ENCODE assay signal across 25 mouse cellular contexts in genomic region chr9:74593970-74594369, GRCm38 (mm10).
DNase-seq lines count a peak whose midpoint lies in the region; ATAC-seq and TF ChIP-seq lines count a peak whose summit lies in the region.
"Had no signal": no experiment of that assay in that cellular context is flagged by ENCODE, and none has a peak within 500 bp of the region (broad histone marks: within the 10 kb centered on the region; RNA-seq: fewer than 3 reads in every experiment).

No protein-coding gene starts in this region.

- in situ Hi-C loops in ES-E14 (cut with MboI; ENCODE audit: low sequenced_read_pairs in 2 of 2, unreplicated experiment in 2 of 2), result no loop called here

- no peak for TF ChIP-seq EP300 in stomach, postnatal 0 days (optimal IDR thresholded peaks at IDR 0.05)

- H3K9me3 ChIP-seq in hindbrain, embryonic 11.5 days (ENCODE audit: control insufficient read depth, low read length), result no peaks in the 10 kb centered on the region
- no peaks in the 10 kb centered on the region for H3K9me3 ChIP-seq in hindbrain, embryonic 14.5 days (ENCODE audit: control insufficient read depth, low read length)
- H3K9me3 ChIP-seq in lung, embryonic 14.5 days (ENCODE audit: low read depth, low read length), result no peaks in the 10 kb centered on the region
- no peaks in the 10 kb centered on the region for H3K9me3 ChIP-seq in ES-E14 (ENCODE audit: control insufficient read depth, insufficient read depth, low read depth, low read length)
- H3K9me3 ChIP-seq in stomach, postnatal 0 days (ENCODE audit: control insufficient read depth, low read length), result no peaks in the 10 kb centered on the region
- H3K9me3 ChIP-seq: embryonic facial prominence, embryonic 12.5 days; hindbrain, embryonic 15.5 days; limb, embryonic 13.5 days; liver, embryonic 15.5 days; neural tube, embryonic 13.5 days had no signal

- no peak for DNase-seq in hindbrain, embryonic 11.5 days (ENCODE audit: low spot score)
- DNase-seq in hindbrain, embryonic 14.5 days (ENCODE audit: low spot score), result no peak
- DNase-seq in lung, embryonic 14.5 days, result no peak
- no peak for DNase-seq in lung, adult 18-20 months
- peak; percentile 22 for DNase-seq in ES-E14 (ENCODE audit: low read depth, low spot score)
- no peak for DNase-seq in stomach, postnatal 0 days (ENCODE audit: low spot score)
- DNase-seq in frontal cortex, adult 2 months (ENCODE audit: extremely low spot score in 1 of 2, low spot score in 1 of 2), result no peak
- DNase-seq: cerebellum, adult 2 months; cerebellum, postnatal 25 days; forebrain, postnatal 0 days; gastrocnemius, postnatal 36 days; heart, postnatal 36 days; kidney, adult 2 months; kidney, postnatal 10 days; layer of hippocampus, postnatal 36 days; lung, postnatal 14 days; midbrain, embryonic 14.5 days; right cerebral cortex, postnatal 4 days; thymus, postnatal 36 days had no signal

- H3K4me2 ChIP-seq in hindbrain, embryonic 11.5 days (replicated peaks; ENCODE audit: low read depth, low read length), result no peak overlapping the region
- no peak overlapping the region for H3K4me2 ChIP-seq in hindbrain, embryonic 14.5 days (replicated peaks)
- no peak overlapping the region for H3K4me2 ChIP-seq in lung, embryonic 14.5 days
- no peak overlapping the region for H3K4me2 ChIP-seq in stomach, postnatal 0 days (replicated peaks; ENCODE audit: low read depth)
- H3K4me2 ChIP-seq: embryonic facial prominence, embryonic 12.5 days; hindbrain, embryonic 15.5 days; limb, embryonic 13.5 days; liver, embryonic 15.5 days; neural tube, embryonic 13.5 days had no signal

- 93% methylated on average over 4 of the region's 4 CpGs for WGBS in hindbrain, embryonic 11.5 days
- 90% methylated on average over 4 of the region's 4 CpGs for WGBS in hindbrain, embryonic 14.5 days
- WGBS in lung, embryonic 14.5 days, result 81% methylated on average over 4 of the region's 4 CpGs
- WGBS in stomach, postnatal 0 days, result 86% methylated on average over 4 of the region's 4 CpGs

- TF ChIP-seq CTCF in lung, embryonic 14.5 days (IDR thresholded peaks at IDR 0.05; ENCODE audit: low read depth), result 0 out of 2 replicates have a peak, but pooled peaks have one; percentile 17
- TF ChIP-seq CTCF in stomach, postnatal 0 days (IDR thresholded peaks at IDR 0.05; ENCODE audit: low read depth), result peak; percentile 26; the same call in 1 of the 2 replicates

- H3K27ac ChIP-seq in hindbrain, embryonic 11.5 days (ENCODE audit: low read depth, low read length), result 0 out of 2 replicates have a peak overlapping the region, but pooled peaks have one; percentile 45
- no peak overlapping the region for H3K27ac ChIP-seq in hindbrain, embryonic 14.5 days
- H3K27ac ChIP-seq in lung, embryonic 14.5 days (ENCODE audit: low read depth), result no peak overlapping the region
- H3K27ac ChIP-seq in ES-E14 (ENCODE audit: insufficient read depth, low read depth, low read length, poor library complexity, severe bottlenecking), result no peak overlapping the region
- H3K27ac ChIP-seq in stomach, postnatal 0 days (replicated peaks), result no peak overlapping the region
- H3K27ac ChIP-seq: embryonic facial prominence, embryonic 12.5 days; hindbrain, embryonic 15.5 days; limb, embryonic 13.5 days; liver, embryonic 15.5 days; neural tube, embryonic 13.5 days had no signal

- ATAC-seq in hindbrain, embryonic 11.5 days (ENCODE audit: low FRiP score), result no peak
- no peak for ATAC-seq in hindbrain, embryonic 14.5 days (ENCODE audit: low FRiP score)
- ATAC-seq in lung, embryonic 14.5 days (ENCODE audit: insufficient read depth), result no peak
- ATAC-seq in stomach, postnatal 0 days (ENCODE audit: low FRiP score, low TSS enrichment), result no peak
- ATAC-seq: forebrain, postnatal 0 days had no signal

- H3K4me3 ChIP-seq in hindbrain, embryonic 11.5 days (ENCODE audit: low read depth, low read length), result no peak overlapping the region
- no peak overlapping the region for H3K4me3 ChIP-seq in hindbrain, embryonic 14.5 days (replicated peaks; ENCODE audit: low read length)
- no peak overlapping the region for H3K4me3 ChIP-seq in lung, embryonic 14.5 days (ENCODE audit: low read depth, low read length)
- H3K4me3 ChIP-seq in ES-E14 (ENCODE audit: insufficient read depth in 1 of 2, low read depth in 1 of 2, low read length in 2 of 2, poor library complexity in 1 of 2, severe bottlenecking in 1 of 2), result no peak overlapping the region
- H3K4me3 ChIP-seq in stomach, postnatal 0 days (ENCODE audit: low read depth, low read length), result no peak overlapping the region
- H3K4me3 ChIP-seq: embryonic facial prominence, embryonic 12.5 days; hindbrain, embryonic 15.5 days; limb, embryonic 13.5 days; liver, embryonic 15.5 days; myocyte; neural tube, embryonic 13.5 days had no signal

- H3K36me3 ChIP-seq in hindbrain, embryonic 11.5 days (ENCODE audit: control insufficient read depth, insufficient read depth, low read length), result no peaks in the 10 kb centered on the region
- H3K36me3 ChIP-seq in hindbrain, embryonic 14.5 days (replicated peaks; ENCODE audit: control insufficient read depth, insufficient read depth), result no peaks in the 10 kb centered on the region
- no peaks in the 10 kb centered on the region for H3K36me3 ChIP-seq in lung, embryonic 14.5 days (ENCODE audit: insufficient read depth)
- H3K36me3 ChIP-seq in ES-E14 (ENCODE audit: control insufficient read depth, insufficient read depth, low read length, poor library complexity, severe bottlenecking), result no peaks in the 10 kb centered on the region
- no peaks in the 10 kb centered on the region for H3K36me3 ChIP-seq in stomach, postnatal 0 days (ENCODE audit: control insufficient read depth, insufficient read depth, low read length)
- H3K36me3 ChIP-seq: embryonic facial prominence, embryonic 12.5 days; hindbrain, embryonic 15.5 days; limb, embryonic 13.5 days; liver, embryonic 15.5 days; neural tube, embryonic 13.5 days had no signal

- H3K4me1 ChIP-seq in hindbrain, embryonic 11.5 days (replicated peaks; ENCODE audit: control insufficient read depth, insufficient read depth, low read length), result no peaks in the 10 kb centered on the region
- 0 out of 2 replicates have a peak, but pooled peaks cover 3% of the 10 kb centered on the region for H3K4me1 ChIP-seq in hindbrain, embryonic 14.5 days (replicated peaks; ENCODE audit: control insufficient read depth, insufficient read depth, low read length)
- no peaks in the 10 kb centered on the region for H3K4me1 ChIP-seq in lung, embryonic 14.5 days (ENCODE audit: insufficient read depth)
- H3K4me1 ChIP-seq in ES-E14 (ENCODE audit: control insufficient read depth in 2 of 2, insufficient read depth in 2 of 2, low read length in 2 of 2, poor library complexity in 1 of 2), result no peaks in the 10 kb centered on the region
- no peaks in the 10 kb centered on the region for H3K4me1 ChIP-seq in stomach, postnatal 0 days (replicated peaks; ENCODE audit: control insufficient read depth, insufficient read depth)
- H3K4me1 ChIP-seq: embryonic facial prominence, embryonic 12.5 days; hindbrain, embryonic 15.5 days; limb, embryonic 13.5 days; liver, embryonic 15.5 days; neural tube, embryonic 13.5 days had no signal

- no peak overlapping the region for H3K9ac ChIP-seq in hindbrain, embryonic 11.5 days (ENCODE audit: low read depth, low read length)
- no peak overlapping the region for H3K9ac ChIP-seq in hindbrain, embryonic 14.5 days
- H3K9ac ChIP-seq in lung, embryonic 14.5 days, result no peak overlapping the region
- H3K9ac ChIP-seq in ES-E14 (ENCODE audit: insufficient read depth, low read depth, low read length, poor library complexity, severe bottlenecking), result no peak overlapping the region
- no peak overlapping the region for H3K9ac ChIP-seq in stomach, postnatal 0 days (ENCODE audit: low read length)
- H3K9ac ChIP-seq: embryonic facial prominence, embryonic 12.5 days; forebrain, postnatal 0 days; hindbrain, embryonic 15.5 days; limb, embryonic 13.5 days; liver, embryonic 15.5 days; neural tube, embryonic 13.5 days had no signal

- no peaks in the 10 kb centered on the region for H3K27me3 ChIP-seq in hindbrain, embryonic 11.5 days (ENCODE audit: control insufficient read depth, insufficient read depth, low read length)
- H3K27me3 ChIP-seq in hindbrain, embryonic 14.5 days (ENCODE audit: control insufficient read depth, insufficient read depth, low read length), result no peaks in the 10 kb centered on the region
- no peaks in the 10 kb centered on the region for H3K27me3 ChIP-seq in lung, embryonic 14.5 days (ENCODE audit: insufficient read depth, low read length)
- H3K27me3 ChIP-seq in stomach, postnatal 0 days (ENCODE audit: control insufficient read depth, insufficient read depth, low read length), result no peaks in the 10 kb centered on the region
- H3K27me3 ChIP-seq: embryonic facial prominence, embryonic 12.5 days; hindbrain, embryonic 15.5 days; limb, embryonic 13.5 days; liver, embryonic 15.5 days; neural tube, embryonic 13.5 days had no signal

TF ChIP-seq in ES-E14, 5 proteins besides CTCF, POLR2A, EP300 and RAD21:
- no peak for TF ChIP-seq HCFC1 (IDR thresholded peaks at IDR 0.05; ENCODE audit: borderline replicate concordance, insufficient read depth, low read length)
- no peak for TF ChIP-seq ZNF384 (IDR thresholded peaks at IDR 0.05; ENCODE audit: low read depth, low read length)
- peak; percentile 41 for TF ChIP-seq ZC3H11A (IDR thresholded peaks at IDR 0.05; ENCODE audit: borderline replicate concordance, low read depth, low read length)
- TF ChIP-seq CHD2 (IDR thresholded peaks at IDR 0.05; ENCODE audit: low read depth, low read length), result no peak
